Mouse (Mus musculus) heart, embryonic 12.5 days (tissue): ENCODE data around the gene Gal3st2. TPM values are rescaled to one million over a fixed set of nuclear protein-coding genes. Genes with fewer than 3 reads are reported as not detected.
A peak's percentile ranks its signal among the peaks of the same experiment; 100 is the strongest.
"Not testable (repeated sequence)": the region's sequence is repeated elsewhere in the genome, so short reads cannot be mapped to it uniquely, and the experiment has no call there.

Source experiments
- ATAC-seq: fragments of 200-750 bp; cut with Nextera tagmentation; 2 replicates; pipeline ENCODE4 v1.8.0; 2017; ENCODE audit warnings: moderate TSS enrichment, moderate library complexity; ENCODE audit not compliant: insufficient number of reproducible peaks, low FRiP score
- H3K27ac ChIP-seq: fragments of 300-500 bp; sonication (generic); 2 replicates; pipeline ENCODE4 v1.5.1; 2016; ENCODE audit warnings: mild to moderate bottlenecking, moderate library complexity; ENCODE audit not compliant: poor library complexity, severe bottlenecking
- H3K27me3 ChIP-seq: fragments of 300-500 bp; sonication (generic); replicated peaks from 2 replicates; pipeline ENCODE4 v1.6.1; 2016; ENCODE audit warnings: mild to moderate bottlenecking, moderate library complexity
- H3K36me3 ChIP-seq: fragments of 300-500 bp; sonication (generic); 2 replicates; pipeline ENCODE4 v1.6.1; 2016; ENCODE audit warnings: mild to moderate bottlenecking, moderate library complexity
- H3K4me1 ChIP-seq: fragments of 300-500 bp; sonication (generic); replicated peaks from 2 replicates; pipeline ENCODE4 v1.6.1; 2016; ENCODE audit warnings: mild to moderate bottlenecking
- H3K4me2 ChIP-seq: fragments of 300-500 bp; sonication (generic); 2 replicates; pipeline ENCODE4 v1.6.1; 2016; ENCODE audit warnings: mild to moderate bottlenecking, moderate library complexity
- H3K4me3 ChIP-seq: fragments of 300-500 bp; sonication (generic); 2 replicates; pipeline ENCODE4 v1.5.1; 2016; ENCODE audit warnings: mild to moderate bottlenecking
- H3K9ac ChIP-seq: fragments of 300-500 bp; sonication (generic); 2 replicates; pipeline ENCODE4 v1.6.1; 2016; ENCODE audit warnings: mild to moderate bottlenecking, moderate library complexity
- H3K9me3 ChIP-seq: fragments of 300-500 bp; sonication (generic); replicated peaks from 2 replicates; pipeline ENCODE4 v1.6.1; 2016; ENCODE audit warnings: mild to moderate bottlenecking, moderate library complexity
- WGBS: fragments of 180-500 bp; shearing (Covaris S2); methylation state at CpG from one replicate; pipeline ENCODE4 v1.1.7; 2016; 5-methylcytosine and 5-hydroxymethylcytosine counted together
- polyA plus RNA-seq: library from polyadenylated mRNA; unstranded; fragments of >200 nt; fragmentation: Nextera tagmentation; extraction: Ambion mirVana; gene quantifications from 2 replicates; pipeline ENCODE4 v1.2.1, GENCODE M21; 2016

Gene Gal3st2
- polyA plus RNA-seq, 1 experiment from 2014 or later, result 0.08 TPM

DNA sequence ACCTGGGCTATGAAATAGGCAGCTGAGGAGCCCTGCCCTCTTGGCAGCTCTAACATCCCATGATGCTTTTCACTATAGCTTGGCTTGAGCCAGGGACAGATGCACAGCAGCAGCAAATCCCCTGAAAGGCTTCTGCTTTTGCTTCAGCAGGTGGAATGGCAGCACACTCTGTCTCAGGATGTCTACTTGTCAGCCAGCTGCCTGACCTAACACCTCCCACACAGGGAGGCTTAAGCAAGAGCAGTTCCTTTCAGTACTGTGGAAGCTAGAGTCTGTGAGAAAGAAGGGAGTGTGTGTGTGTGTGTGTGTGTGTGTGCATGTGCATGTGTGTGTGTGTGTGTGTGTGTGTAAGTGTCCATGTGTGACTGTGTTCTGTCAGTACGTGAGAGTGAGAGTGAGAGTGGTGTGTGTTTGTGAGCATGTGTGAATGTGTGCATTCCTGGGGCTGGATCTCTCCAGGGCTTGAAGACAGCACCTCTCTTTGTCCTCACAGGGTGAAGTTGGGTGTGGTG, 10.5 kb downstream of the Gal3st2 start:
- H3K9ac ChIP-seq, H3K9me3 ChIP-seq, H3K27ac ChIP-seq, H3K27me3 ChIP-seq, H3K4me1 ChIP-seq, H3K36me3 ChIP-seq, H3K4me2 ChIP-seq, ATAC-seq, H3K4me3 ChIP-seq: not testable (repeated sequence)
- WGBS, result 20% methylated on average over 1 of the region's 1 CpGs

DNA sequence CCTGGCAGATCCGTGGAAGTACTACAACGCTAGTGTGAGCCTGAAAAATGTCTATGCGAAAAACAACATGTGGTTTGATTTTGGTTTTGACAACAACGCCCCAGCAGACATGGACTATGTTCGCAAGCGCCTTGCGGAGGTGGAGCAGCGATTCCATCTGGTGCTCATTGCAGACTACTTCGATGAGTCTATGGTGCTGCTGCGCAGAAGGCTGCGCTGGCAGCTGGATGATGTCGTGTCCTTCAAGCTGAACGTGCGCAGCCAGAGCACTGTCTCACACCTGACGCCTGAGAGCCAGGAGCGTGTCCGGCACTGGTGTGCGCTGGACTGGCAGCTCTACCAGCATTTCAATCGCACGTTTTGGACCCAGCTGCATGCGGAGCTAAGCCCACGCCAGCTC, 13.3 kb downstream of the Gal3st2 start:
- 81% methylated on average over 16 of the region's 22 CpGs for WGBS
- H3K27ac ChIP-seq, H3K9me3 ChIP-seq, H3K36me3 ChIP-seq, H3K4me3 ChIP-seq, H3K27me3 ChIP-seq, H3K4me2 ChIP-seq, H3K9ac ChIP-seq, ATAC-seq, H3K4me1 ChIP-seq: not testable (repeated sequence)

DNA sequence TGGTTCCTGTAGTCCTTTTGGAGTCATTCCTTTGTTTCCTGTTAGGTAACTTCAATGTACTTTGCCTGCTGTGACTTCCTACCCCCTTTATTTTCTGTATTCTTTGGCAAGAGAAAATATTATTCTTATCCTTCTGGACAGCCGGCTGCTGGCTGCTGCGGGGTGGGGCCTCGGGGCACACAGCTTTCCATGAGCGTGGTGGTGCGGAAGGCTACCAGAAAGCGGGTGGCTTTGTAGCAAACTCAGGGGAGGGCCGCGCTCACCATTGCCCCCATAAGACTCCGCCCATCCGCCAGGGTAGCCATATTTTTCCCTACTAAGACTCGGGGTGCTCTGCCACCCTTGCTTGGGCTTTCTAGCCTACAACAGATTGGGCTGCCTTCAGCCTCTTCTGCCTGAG, 20.7 kb downstream of the Gal3st2 start:
- H3K9me3 ChIP-seq, H3K4me3 ChIP-seq, H3K4me2 ChIP-seq, H3K4me1 ChIP-seq, H3K36me3 ChIP-seq, H3K27ac ChIP-seq, H3K9ac ChIP-seq, H3K27me3 ChIP-seq: not testable (repeated sequence)
- ATAC-seq, result peak; percentile 85
- no CpG with 5 or more reads among the region's 11 CpGs for WGBS

DNA sequence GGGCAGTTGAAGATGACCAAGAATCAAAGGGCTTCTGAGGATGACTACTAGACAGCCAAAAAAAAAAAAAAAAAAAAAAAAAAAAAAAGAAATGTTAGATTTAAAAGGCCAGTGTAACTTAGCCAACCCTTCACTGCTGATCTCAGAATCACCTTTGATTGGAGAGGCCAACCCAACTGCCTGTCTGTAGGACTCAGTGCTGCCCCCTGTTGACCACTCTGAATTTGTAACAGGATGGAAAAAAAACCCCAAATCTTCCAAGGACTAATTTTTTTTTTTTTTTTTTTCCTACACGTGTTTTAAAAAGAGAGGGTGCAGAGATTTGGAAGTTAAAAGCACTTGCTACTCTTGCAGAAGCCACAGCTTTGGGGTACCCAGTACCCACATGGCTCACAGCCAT, 29.8 kb downstream of the Gal3st2 start:
- not testable (repeated sequence) for H3K4me3 ChIP-seq, H3K27me3 ChIP-seq, H3K4me1 ChIP-seq, ATAC-seq, H3K4me2 ChIP-seq, H3K27ac ChIP-seq, H3K9ac ChIP-seq, H3K36me3 ChIP-seq, H3K9me3 ChIP-seq
- 48% methylated on average over 1 of the region's 1 CpGs for WGBS

DNA sequence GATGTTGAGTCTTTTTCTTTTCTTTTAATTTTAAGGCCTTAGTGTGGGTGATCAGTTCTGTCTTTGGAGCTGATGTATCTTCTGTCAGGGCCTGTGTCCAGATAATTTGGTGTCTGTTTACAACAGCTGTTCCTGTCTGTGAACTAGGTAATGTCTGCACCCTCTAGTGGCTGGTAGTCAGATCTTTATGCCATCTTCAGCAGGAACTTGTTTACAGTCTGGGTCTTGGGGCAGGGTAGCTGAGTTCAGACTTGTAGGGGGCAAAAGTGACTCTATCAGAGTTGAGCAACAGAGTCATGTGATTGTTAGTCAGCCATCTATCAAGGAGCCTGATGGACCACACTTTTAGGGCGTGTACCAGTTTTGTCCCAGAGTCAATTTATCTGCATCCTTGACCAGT, 36.3 kb downstream of the Gal3st2 start:
- H3K27me3 ChIP-seq, H3K4me1 ChIP-seq, H3K4me2 ChIP-seq, H3K9me3 ChIP-seq, H3K4me3 ChIP-seq, ATAC-seq, H3K9ac ChIP-seq, H3K27ac ChIP-seq, H3K36me3 ChIP-seq: not testable (repeated sequence)
- WGBS, result no CpG with 5 or more reads among the region's 1 CpGs

DNA sequence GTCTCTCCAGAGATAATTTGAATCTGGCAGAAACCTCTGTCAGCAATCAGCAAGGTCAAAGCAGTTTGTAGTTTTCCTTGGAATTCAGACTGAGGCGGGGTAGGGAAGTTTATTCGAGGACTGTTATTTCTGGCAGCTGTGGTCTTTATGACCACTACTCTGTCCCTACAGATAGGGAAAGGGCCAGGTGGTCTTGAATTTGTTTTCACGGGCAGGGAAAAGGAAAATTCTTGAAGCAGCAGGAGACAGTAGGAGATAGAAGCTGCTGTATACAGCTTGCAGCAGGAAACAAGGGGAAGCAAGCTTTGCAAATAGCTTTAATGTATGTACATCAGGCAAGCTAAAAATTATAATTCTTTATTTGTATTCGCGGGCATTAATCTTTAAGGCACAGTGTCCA, 40.2 kb downstream of the Gal3st2 start:
- not testable (repeated sequence) for H3K9ac ChIP-seq, H3K4me1 ChIP-seq, H3K4me2 ChIP-seq, H3K36me3 ChIP-seq, H3K4me3 ChIP-seq, H3K27ac ChIP-seq, H3K27me3 ChIP-seq, H3K9me3 ChIP-seq
- ATAC-seq, result peak; percentile 78
- WGBS, result 14% methylated on average over 3 of the region's 5 CpGs

DNA sequence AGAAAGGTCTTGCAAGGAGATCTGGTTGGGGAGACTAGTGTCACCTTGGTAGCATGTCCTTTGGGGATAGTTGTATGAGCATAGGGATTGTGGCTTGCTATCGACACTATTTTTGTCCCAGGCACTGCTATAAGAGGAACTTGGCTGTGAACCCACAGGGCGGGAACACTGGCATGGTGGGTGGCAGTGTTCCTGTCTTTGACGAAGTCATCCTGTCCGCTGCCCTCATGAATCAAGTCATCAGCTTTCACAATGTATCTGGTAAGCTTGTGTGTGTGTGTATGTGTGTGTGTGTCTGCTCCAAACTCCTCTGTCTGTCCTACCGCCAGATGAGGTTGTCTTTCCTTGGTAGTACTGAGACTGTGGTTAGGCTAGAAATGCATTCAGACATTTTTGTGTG, 45.6 kb downstream of the Gal3st2 start:
- ATAC-seq, H3K4me3 ChIP-seq, H3K4me2 ChIP-seq, H3K4me1 ChIP-seq, H3K9me3 ChIP-seq, H3K27me3 ChIP-seq, H3K27ac ChIP-seq, H3K36me3 ChIP-seq, H3K9ac ChIP-seq: not testable (repeated sequence)
- WGBS, result 59% methylated on average over 3 of the region's 5 CpGs

DNA sequence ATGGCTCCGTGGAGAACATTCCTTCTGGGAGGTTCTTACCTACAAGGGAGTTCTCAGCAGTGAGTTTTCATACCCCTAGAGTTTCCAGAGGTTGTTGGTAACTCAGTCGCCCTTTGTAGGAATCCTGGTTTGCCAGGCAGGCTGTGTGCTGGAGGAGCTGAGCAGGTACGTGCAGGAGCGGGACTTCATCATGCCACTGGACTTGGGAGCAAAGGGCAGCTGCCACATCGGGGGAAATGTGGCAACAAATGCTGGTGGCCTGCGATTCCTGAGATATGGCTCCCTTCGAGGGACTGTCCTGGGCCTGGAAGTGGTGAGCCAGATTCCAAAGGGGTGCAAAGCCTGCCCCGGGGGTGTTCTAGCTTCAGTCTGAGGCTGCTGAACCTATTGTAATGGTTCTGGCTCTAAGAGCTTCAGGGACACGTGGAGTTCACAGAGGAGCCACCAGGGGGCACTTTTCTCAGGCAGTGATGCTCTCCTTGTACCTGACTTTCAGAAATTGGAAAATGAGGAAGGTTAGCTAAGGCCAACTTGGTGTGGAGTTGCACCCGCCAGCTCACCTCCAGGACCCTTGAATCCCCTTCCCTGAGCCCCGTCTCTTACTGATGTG, 48.0 kb downstream of the Gal3st2 start:
- WGBS, result no CpG with 5 or more reads among the region's 11 CpGs
- H3K9ac ChIP-seq, H3K4me3 ChIP-seq: not testable (repeated sequence)

DNA sequence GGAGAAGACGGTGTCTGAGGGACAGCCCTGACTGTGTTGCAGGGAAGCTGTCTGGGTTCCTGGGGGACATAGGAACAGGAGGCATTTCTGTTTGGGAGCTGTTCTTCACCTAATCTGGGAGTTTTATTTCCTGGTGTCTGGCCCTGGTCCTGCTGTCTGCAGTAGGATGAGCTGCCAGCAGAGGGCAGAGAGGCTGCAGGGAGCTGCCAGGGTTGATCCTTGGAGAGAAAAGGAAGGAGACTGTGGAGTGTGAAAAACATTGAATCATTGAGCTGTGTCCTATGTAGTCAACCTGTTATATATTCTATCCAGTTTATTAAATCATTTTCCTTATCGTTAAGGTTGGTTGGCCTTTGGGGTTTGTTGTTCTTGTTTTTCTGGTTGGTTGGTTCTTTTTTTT, 50.8 kb downstream of the Gal3st2 start:
- not testable (repeated sequence) for H3K4me2 ChIP-seq, H3K9ac ChIP-seq, H3K27ac ChIP-seq, H3K4me1 ChIP-seq, H3K4me3 ChIP-seq, H3K36me3 ChIP-seq, H3K9me3 ChIP-seq, H3K27me3 ChIP-seq
- no CpG with 5 or more reads among the region's 2 CpGs for WGBS
- ATAC-seq, result peak; percentile 40; the same call in 1 of the 2 replicates

More for the DNA sequence above, 48.0 kb downstream of the Gal3st2 start:
- H3K27me3 ChIP-seq, H3K9me3 ChIP-seq, H3K27ac ChIP-seq, ATAC-seq, H3K36me3 ChIP-seq, H3K4me1 ChIP-seq, H3K4me2 ChIP-seq: not testable (repeated sequence)

DNA sequence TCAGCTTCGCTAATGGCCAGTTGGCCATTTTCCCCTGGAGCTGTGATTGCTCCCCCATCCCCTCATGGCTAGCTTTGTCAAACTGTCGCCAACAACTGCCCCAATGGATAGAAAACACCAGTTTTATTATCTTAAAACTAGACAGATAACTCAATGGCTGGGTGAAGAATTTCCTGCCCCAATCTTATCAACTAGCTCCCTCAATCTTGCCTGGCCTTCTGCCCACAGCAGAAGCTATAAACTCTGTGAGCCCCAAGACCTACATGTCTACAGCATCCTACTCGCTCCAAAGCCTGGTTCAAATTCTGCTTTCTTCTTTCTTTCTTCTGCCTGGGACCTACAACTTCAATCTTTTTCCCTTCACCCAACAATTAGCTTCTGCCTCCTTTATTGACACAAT, 56.1 kb downstream of the Gal3st2 start:
- not testable (repeated sequence) for H3K27me3 ChIP-seq, H3K4me1 ChIP-seq, H3K9ac ChIP-seq, H3K27ac ChIP-seq, H3K4me3 ChIP-seq, H3K4me2 ChIP-seq, H3K9me3 ChIP-seq, H3K36me3 ChIP-seq
- WGBS, result 44% methylated on average over 3 of the region's 3 CpGs
- 0 out of 2 replicates have a peak, but pooled peaks have one; percentile 33 for ATAC-seq

DNA sequence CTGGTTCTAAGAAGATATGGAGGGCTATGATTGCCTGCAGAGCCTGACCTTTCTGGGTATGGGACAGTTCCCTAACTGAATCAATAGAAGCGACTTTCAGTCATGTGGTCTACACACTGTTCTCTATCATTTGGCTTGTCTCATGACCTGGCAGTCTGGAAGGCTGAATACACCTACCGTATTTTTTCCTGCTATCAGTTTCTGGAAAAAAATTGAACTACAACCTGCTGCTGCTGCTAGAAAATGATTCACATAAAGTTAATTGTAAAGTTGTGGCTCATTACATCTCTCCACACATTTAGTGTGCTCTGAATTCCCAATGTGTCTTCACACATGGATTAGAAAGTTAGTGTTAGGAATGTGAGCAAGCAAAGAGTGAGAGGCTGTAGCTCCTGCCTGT, 56.9 kb downstream of the Gal3st2 start, which contains the start of gene Gal3st2b:
Gene Gal3st2b, plus strand, starts transcription at position 301 of the 400 bp plus-strand sequence.
- not testable (repeated sequence) for H3K36me3 ChIP-seq, H3K4me2 ChIP-seq, H3K27me3 ChIP-seq, H3K27ac ChIP-seq, H3K9ac ChIP-seq, H3K9me3 ChIP-seq, H3K4me3 ChIP-seq, H3K4me1 ChIP-seq, ATAC-seq
- 66% methylated on average over 2 of the region's 2 CpGs for WGBS

DNA sequence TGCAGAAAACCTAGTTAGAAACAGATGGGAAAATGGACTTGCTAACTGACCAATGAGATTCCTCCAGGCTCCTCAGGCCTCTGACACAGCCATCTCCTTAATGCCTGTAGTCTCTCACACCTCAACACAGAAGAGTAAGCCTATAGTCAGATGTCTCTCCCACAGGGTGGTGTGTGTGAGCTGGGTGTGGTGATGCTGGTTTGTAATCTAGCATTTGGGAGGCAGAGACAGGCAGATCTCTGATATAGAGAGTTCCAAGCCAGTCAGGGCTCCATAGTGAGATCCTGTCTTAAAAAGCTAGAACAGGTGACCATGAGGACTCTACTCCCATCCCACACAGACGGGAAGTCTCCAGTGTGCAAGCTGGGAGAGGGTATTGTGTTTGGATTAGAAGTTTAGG, 57.7 kb downstream of the Gal3st2 start:
- H3K27me3 ChIP-seq, ATAC-seq, H3K4me1 ChIP-seq, H3K4me3 ChIP-seq, H3K36me3 ChIP-seq, H3K4me2 ChIP-seq, H3K9ac ChIP-seq, H3K27ac ChIP-seq, H3K9me3 ChIP-seq: not testable (repeated sequence)
- 85% methylated on average over 1 of the region's 1 CpGs for WGBS
